Mouse (Mus musculus): Measurements from ENCODE around the gene Arpp21. TPM values are rescaled to one million over a fixed set of nuclear protein-coding genes. Genes with fewer than 3 reads are reported as not detected.

Gene Arpp21
- polyA plus RNA-seq, 1 experiment from 2014 or later: 32.7 TPM

GRCm38 (mm10) chr9:112253730-112254129, 18.0 kb upstream of the Arpp21 start:
- ATAC-seq (ENCODE audit: low read depth) (no peak), DNase-seq (ENCODE audit: low spot score) (no peak)
- no peak overlapping the region for H3K27ac ChIP-seq (replicated peaks; ENCODE audit: low read depth, low read length)
- WGBS: 71% methylated on average over 1 of the region's 1 CpGs
- H3K9me3 ChIP-seq (ENCODE audit: control insufficient read depth, low read length): no peaks in the 10 kb centered on the region
- no peak overlapping the region for H3K9ac ChIP-seq (ENCODE audit: low read depth, low read length)
- no peak overlapping the region for H3K4me2 ChIP-seq (ENCODE audit: low read depth, low read length)
- H3K4me1 ChIP-seq (ENCODE audit: control insufficient read depth, insufficient read depth, low read length): no peaks in the 10 kb centered on the region
- no peaks in the 10 kb centered on the region for H3K27me3 ChIP-seq (replicated peaks; ENCODE audit: control insufficient read depth, insufficient read depth, low read length)
- no peak overlapping the region for H3K4me3 ChIP-seq (ENCODE audit: low read depth, low read length)
- no peaks in the 10 kb centered on the region for H3K36me3 ChIP-seq (ENCODE audit: control insufficient read depth, insufficient read depth, low read length)

DNA sequence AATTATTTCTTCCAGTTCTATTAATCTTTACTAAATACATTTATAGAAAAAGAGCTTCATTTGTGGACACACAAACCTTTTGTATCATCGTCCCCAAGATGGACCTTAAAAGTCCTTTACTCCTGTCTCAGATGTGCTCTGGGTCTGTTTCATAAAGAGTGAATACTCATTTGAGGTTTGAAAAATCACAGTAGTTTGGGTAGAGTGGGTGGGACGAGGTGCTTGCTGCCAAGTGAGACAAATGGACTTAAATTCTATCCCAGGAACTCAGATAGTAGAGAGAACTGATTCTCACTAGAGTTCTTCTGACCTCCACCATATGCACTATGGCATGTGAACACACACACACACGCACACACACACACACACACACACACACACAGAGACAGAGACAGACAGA, 16.1 kb upstream of the Arpp21 start:
- no peaks in the 10 kb centered on the region for H3K27me3 ChIP-seq (replicated peaks; ENCODE audit: control insufficient read depth, insufficient read depth, low read length)

DNA sequence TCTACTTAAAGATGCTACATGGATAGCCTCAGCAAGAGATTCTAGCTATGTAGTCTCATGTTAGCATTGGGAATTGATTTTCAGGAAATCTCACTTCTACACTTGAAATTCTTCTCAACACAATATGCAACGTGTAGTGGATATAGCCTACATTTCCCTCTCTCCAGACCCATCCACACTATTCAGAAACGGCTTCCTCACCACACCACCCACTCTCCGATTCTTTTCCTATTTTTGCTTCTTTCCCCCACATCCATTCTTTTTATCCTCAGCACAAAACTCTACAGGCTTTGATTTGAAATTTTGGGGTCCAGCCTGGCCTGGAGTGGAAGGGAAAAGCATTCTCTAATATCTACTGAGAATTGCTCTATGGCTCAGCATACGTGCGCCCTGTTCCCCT, 15.6 kb upstream of the Arpp21 start:
- no peak for ATAC-seq (ENCODE audit: low read depth)
- Histone ChIP-seq H3K27me3 (replicated peaks; ENCODE audit: control insufficient read depth, insufficient read depth, low read length) (no peaks in the 10 kb centered on the region), H3K27ac (replicated peaks; ENCODE audit: low read depth, low read length) (no peak overlapping the region), H3K9me3 (ENCODE audit: control insufficient read depth, low read length) (no peaks in the 10 kb centered on the region), H3K4me1 (ENCODE audit: control insufficient read depth, insufficient read depth, low read length) (no peaks in the 10 kb centered on the region), H3K9ac (ENCODE audit: low read depth, low read length) (no peak overlapping the region), H3K36me3 (ENCODE audit: control insufficient read depth, insufficient read depth, low read length) (no peaks in the 10 kb centered on the region), H3K4me3 (ENCODE audit: low read depth, low read length) (no peak overlapping the region), H3K4me2 (ENCODE audit: low read depth, low read length) (no peak overlapping the region)
- DNase-seq (ENCODE audit: low spot score): no peak
- WGBS: 84% methylated on average over 5 of the region's 5 CpGs

More for the DNA sequence above, 16.1 kb upstream of the Arpp21 start:
- Histone ChIP-seq H3K4me1 (ENCODE audit: control insufficient read depth, insufficient read depth, low read length) (no peaks in the 10 kb centered on the region), H3K4me2 (ENCODE audit: low read depth, low read length) (no peak overlapping the region), H3K4me3 (ENCODE audit: low read depth, low read length) (no peak overlapping the region), H3K27ac (replicated peaks; ENCODE audit: low read depth, low read length) (no peak overlapping the region), H3K9me3 (ENCODE audit: control insufficient read depth, low read length) (no peaks in the 10 kb centered on the region), H3K36me3 (ENCODE audit: control insufficient read depth, insufficient read depth, low read length) (no peaks in the 10 kb centered on the region), H3K9ac (ENCODE audit: low read depth, low read length) (no peak overlapping the region)
- ATAC-seq (ENCODE audit: low read depth) (no peak), DNase-seq (ENCODE audit: low spot score) (no peak)
- 74% methylated on average over 3 of the region's 3 CpGs for WGBS

DNA sequence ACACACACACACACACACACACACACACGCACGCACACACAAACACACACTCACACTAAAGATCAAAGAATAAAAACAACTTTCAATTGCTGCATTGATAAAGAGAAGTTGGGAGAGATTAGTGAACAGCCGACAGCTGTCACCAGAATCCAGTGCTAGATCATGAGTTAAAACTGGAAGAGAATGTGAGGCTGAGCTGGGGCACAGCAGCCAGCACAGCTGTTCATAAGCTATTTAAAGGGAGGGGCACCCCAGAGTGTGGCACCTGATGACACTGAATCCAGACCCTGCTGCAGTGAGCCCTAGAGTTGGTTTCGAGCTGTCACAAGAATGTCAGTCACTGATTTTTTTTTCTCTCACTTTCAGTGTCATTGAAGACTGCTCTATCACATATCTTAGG, 14.0 kb upstream of the Arpp21 start:
- Histone ChIP-seq H3K36me3 (ENCODE audit: control insufficient read depth, insufficient read depth, low read length) (no peaks in the 10 kb centered on the region), H3K9ac (ENCODE audit: low read depth, low read length) (no peak overlapping the region), H3K4me2 (ENCODE audit: low read depth, low read length) (no peak overlapping the region), H3K27me3 (replicated peaks; ENCODE audit: control insufficient read depth, insufficient read depth, low read length) (no peaks in the 10 kb centered on the region), H3K27ac (replicated peaks; ENCODE audit: low read depth, low read length) (no peak overlapping the region), H3K4me1 (ENCODE audit: control insufficient read depth, insufficient read depth, low read length) (no peaks in the 10 kb centered on the region), H3K4me3 (ENCODE audit: low read depth, low read length) (no peak overlapping the region), H3K9me3 (ENCODE audit: control insufficient read depth, low read length) (no peaks in the 10 kb centered on the region)
- DNase-seq (ENCODE audit: low spot score) (peak; percentile 59), ATAC-seq (ENCODE audit: low read depth) (peak; percentile 84)
- WGBS: 84% methylated on average over 4 of the region's 4 CpGs

GRCm38 (mm10) chr9:112247183-112247582, 11.4 kb upstream of the Arpp21 start:
- H3K36me3 ChIP-seq (ENCODE audit: control insufficient read depth, insufficient read depth, low read length): no peaks in the 10 kb centered on the region
- H3K4me3 ChIP-seq (ENCODE audit: low read depth, low read length): no peak overlapping the region
- 63% methylated on average over 2 of the region's 2 CpGs for WGBS
- H3K9ac ChIP-seq (ENCODE audit: low read depth, low read length): no peak overlapping the region
- no peaks in the 10 kb centered on the region for H3K4me1 ChIP-seq (ENCODE audit: control insufficient read depth, insufficient read depth, low read length)
- H3K4me2 ChIP-seq (ENCODE audit: low read depth, low read length): no peak overlapping the region
- no peak overlapping the region for H3K27ac ChIP-seq (replicated peaks; ENCODE audit: low read depth, low read length)
- H3K9me3 ChIP-seq (ENCODE audit: control insufficient read depth, low read length): no peaks in the 10 kb centered on the region
- DNase-seq (ENCODE audit: low spot score): no peak
- no peak for ATAC-seq (ENCODE audit: low read depth)
- no peaks in the 10 kb centered on the region for H3K27me3 ChIP-seq (replicated peaks; ENCODE audit: control insufficient read depth, insufficient read depth, low read length)

GRCm38 (mm10) chr9:112238168-112238567, 2.4 kb upstream of the Arpp21 start:
- Histone ChIP-seq H3K9ac (ENCODE audit: low read depth, low read length) (no peak overlapping the region), H3K4me3 (ENCODE audit: low read depth, low read length) (no peak overlapping the region), H3K4me1 (ENCODE audit: control insufficient read depth, insufficient read depth, low read length) (0 out of 2 replicates have a peak, but pooled peaks cover 6% of the 10 kb centered on the region), H3K27me3 (replicated peaks; ENCODE audit: control insufficient read depth, insufficient read depth, low read length) (peaks cover 41% of the 10 kb centered on the region), H3K9me3 (ENCODE audit: control insufficient read depth, low read length) (no peaks in the 10 kb centered on the region), H3K4me2 (ENCODE audit: low read depth, low read length) (no peak overlapping the region), H3K36me3 (ENCODE audit: control insufficient read depth, insufficient read depth, low read length) (no peaks in the 10 kb centered on the region), H3K27ac (replicated peaks; ENCODE audit: low read depth, low read length) (no peak overlapping the region)
- 60% methylated on average over 9 of the region's 9 CpGs for WGBS
- ATAC-seq (ENCODE audit: low read depth): no peak
- DNase-seq (ENCODE audit: low spot score): no peak

- H3K4me2 ChIP-seq (ENCODE audit: low read depth, low read length): no peak overlapping the region
- H3K27me3 ChIP-seq (replicated peaks; ENCODE audit: control insufficient read depth, insufficient read depth, low read length): peaks cover 54% of the 10 kb centered on the region
These were observed 813 bp upstream of the Arpp21 start for GRCm38 (mm10) chr9:112236551-112236950.

GRCm38 (mm10) chr9:112235041-112235695, 570 bp downstream of the Arpp21 start:
- WGBS: under 1% methylated on average over 31 of the region's 44 CpGs
- H3K9me3 ChIP-seq (ENCODE audit: control insufficient read depth, low read length): no peaks in the 10 kb centered on the region
- H3K36me3 ChIP-seq (ENCODE audit: control insufficient read depth, insufficient read depth, low read length): no peaks in the 10 kb centered on the region
- H3K4me2 ChIP-seq (ENCODE audit: low read depth, low read length): peak overlapping the region; percentile 69
- H3K9ac ChIP-seq (ENCODE audit: low read depth, low read length): peak overlapping the region; percentile 46
- DNase-seq (ENCODE audit: low spot score) (peak; percentile 60), ATAC-seq (ENCODE audit: low read depth) (peak; percentile 88)
- H3K4me3 ChIP-seq (ENCODE audit: low read depth, low read length): peak overlapping the region; percentile 42
- H3K4me1 ChIP-seq (ENCODE audit: control insufficient read depth, insufficient read depth, low read length): 0 out of 2 replicates have a peak, but pooled peaks cover 6% of the 10 kb centered on the region
- H3K27me3 ChIP-seq (replicated peaks; ENCODE audit: control insufficient read depth, insufficient read depth, low read length): peaks cover 62% of the 10 kb centered on the region
- no peak overlapping the region for H3K27ac ChIP-seq (replicated peaks; ENCODE audit: low read depth, low read length)

More at GRCm38 (mm10) chr9:112236551-112236950, 813 bp upstream of the Arpp21 start:
- no peak overlapping the region for H3K9ac ChIP-seq (ENCODE audit: low read depth, low read length)
- no peak overlapping the region for H3K4me3 ChIP-seq (ENCODE audit: low read depth, low read length)
- 0 out of 2 replicates have a peak, but pooled peaks cover 6% of the 10 kb centered on the region for H3K4me1 ChIP-seq (ENCODE audit: control insufficient read depth, insufficient read depth, low read length)
- DNase-seq (ENCODE audit: low spot score) (no peak), ATAC-seq (ENCODE audit: low read depth) (no peak)
- H3K9me3 ChIP-seq (ENCODE audit: control insufficient read depth, low read length): no peaks in the 10 kb centered on the region
- H3K36me3 ChIP-seq (ENCODE audit: control insufficient read depth, insufficient read depth, low read length): no peaks in the 10 kb centered on the region
- 85% methylated on average over 8 of the region's 8 CpGs for WGBS
- no peak overlapping the region for H3K27ac ChIP-seq (replicated peaks; ENCODE audit: low read depth, low read length)

GRCm38 (mm10) chr9:112234505-112235024, 1.2 kb downstream of the Arpp21 start:
- Histone ChIP-seq H3K27me3 (replicated peaks; ENCODE audit: control insufficient read depth, insufficient read depth, low read length) (peaks cover 62% of the 10 kb centered on the region), H3K9me3 (ENCODE audit: control insufficient read depth, low read length) (no peaks in the 10 kb centered on the region), H3K4me3 (ENCODE audit: low read depth, low read length) (peak overlapping the region; percentile 42), H3K36me3 (ENCODE audit: control insufficient read depth, insufficient read depth, low read length) (no peaks in the 10 kb centered on the region), H3K4me1 (ENCODE audit: control insufficient read depth, insufficient read depth, low read length) (0 out of 2 replicates have a peak, but pooled peaks cover 6% of the 10 kb centered on the region), H3K27ac (replicated peaks; ENCODE audit: low read depth, low read length) (no peak overlapping the region), H3K9ac (ENCODE audit: low read depth, low read length) (peak overlapping the region; percentile 46), H3K4me2 (ENCODE audit: low read depth, low read length) (peak overlapping the region; percentile 69)
- 2% methylated on average over 19 of the region's 24 CpGs for WGBS
- ATAC-seq (ENCODE audit: low read depth): peak; percentile 41; the same call in 1 of the 2 replicates
- peak; percentile 10 for DNase-seq (ENCODE audit: low spot score)

All from embryonic facial prominence, embryonic 14.5 days (tissue).